Comparison of ENCODE assay signal across 9 mouse cellular contexts in the genomic region with DNA sequence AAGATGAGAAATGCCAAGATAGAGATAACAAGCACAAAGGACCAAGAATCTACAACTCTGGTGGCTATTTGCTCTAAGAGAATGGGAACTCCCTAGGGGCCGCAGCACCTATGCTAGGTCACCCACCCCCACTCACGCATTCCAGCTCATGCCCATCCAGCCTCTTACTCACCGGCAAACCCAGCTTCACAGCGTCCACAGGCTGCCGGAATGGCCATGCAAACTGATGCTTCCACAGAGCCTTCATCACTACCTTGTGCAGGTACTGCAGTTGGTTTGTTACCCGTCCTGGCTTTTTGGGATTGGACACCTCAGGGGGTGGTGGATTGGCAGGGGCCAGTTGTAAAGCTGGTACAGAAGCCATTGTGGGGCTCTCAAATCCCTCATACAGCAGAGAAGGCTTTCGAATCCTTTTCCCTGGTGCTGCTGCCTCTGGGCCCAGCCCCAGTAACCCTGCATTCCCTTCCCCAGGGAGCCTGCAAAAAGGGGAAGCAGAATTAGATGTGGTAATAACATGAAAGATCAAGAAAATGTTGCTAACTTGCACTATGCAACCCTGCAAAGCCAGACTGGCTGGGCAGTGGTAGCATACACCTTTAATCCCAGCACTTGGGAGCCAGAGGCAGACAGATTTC. TPM values are rescaled to one million over a fixed set of nuclear protein-coding genes. Genes with fewer than 3 reads are reported as not detected.
DNase-seq lines count a peak whose midpoint lies in the region; ATAC-seq and TF ChIP-seq lines count a peak whose summit lies in the region.
"Had no signal": no experiment of that assay in that cellular context is flagged by ENCODE, and none has a peak within 500 bp of the region (broad histone marks: within the 10 kb centered on the region; RNA-seq: fewer than 3 reads in every experiment).

No protein-coding gene starts in this region.

- H3K9me3 ChIP-seq in forebrain, embryonic 10.5 days, result no peaks in the 10 kb centered on the region
- H3K9me3 ChIP-seq in limb, embryonic 11.5 days (ENCODE audit: control insufficient read depth, low read length), result no peaks in the 10 kb centered on the region

- no peak for ATAC-seq in limb, embryonic 11.5 days (ENCODE audit: insufficient number of reproducible peaks, low FRiP score, low TSS enrichment, low read depth)
- ATAC-seq in activated CD4-positive, CD25-positive, alpha-beta regulatory T cell, adult 4 months, result no peak
- no peak for ATAC-seq in inflammation-experienced regulatory T-cells, adult 6 months

- DNase-seq in adrenal gland, postnatal 10 days, result peak; percentile 41
- DNase-seq in adrenal gland, postnatal 4 days (ENCODE audit: low spot score in 2 of 2), result no peak
- DNase-seq in 3T3-L1 (ENCODE audit: low read depth, low spot score), result peak; percentile 50
- no peak for DNase-seq in forebrain, embryonic 10.5 days (ENCODE audit: extremely low spot score, low spot score)
- no peak for DNase-seq in limb, embryonic 11.5 days (ENCODE audit: low spot score)

- WGBS in forebrain, embryonic 10.5 days, result 59% methylated on average over 7 of the region's 7 CpGs
- WGBS in limb, embryonic 11.5 days, result 41% methylated on average over 7 of the region's 7 CpGs
- 5% methylated on average over 7 of the region's 7 CpGs for WGBS in olfactory bulb, adult 2 months

- H3K4me2 ChIP-seq in limb, embryonic 11.5 days (ENCODE audit: low read depth, severe bottlenecking), result peak overlapping the region; percentile 97

- no peak for TF ChIP-seq POLR2A in olfactory bulb, adult 2 months (IDR thresholded peaks at IDR 0.05; ENCODE audit: insufficient read depth, low read depth, low read length)

- peaks cover 75% of the 10 kb centered on the region for H3K36me3 ChIP-seq in forebrain, embryonic 10.5 days (replicated peaks)
- peaks cover 55% of the 10 kb centered on the region for H3K36me3 ChIP-seq in limb, embryonic 11.5 days (ENCODE audit: control insufficient read depth, insufficient read depth, low read length)

- H3K27ac ChIP-seq in forebrain, embryonic 10.5 days, result peak overlapping the region; percentile 12; the same call in 1 of the 2 replicates
- no peak overlapping the region for H3K27ac ChIP-seq in limb, embryonic 11.5 days (replicated peaks; ENCODE audit: low read depth, low read length)
- H3K27ac ChIP-seq in olfactory bulb, adult 2 months (ENCODE audit: insufficient read depth, low read depth, low read length), result no peak overlapping the region

- peak overlapping the region; percentile 59 for H3K9ac ChIP-seq in limb, embryonic 11.5 days (ENCODE audit: low read length)

- H3K4me1 ChIP-seq in forebrain, embryonic 10.5 days, result peaks cover 48% of the 10 kb centered on the region
- peaks cover 11% of the 10 kb centered on the region for H3K4me1 ChIP-seq in limb, embryonic 11.5 days (ENCODE audit: control insufficient read depth, insufficient read depth, low read length)
- peaks cover 8% of the 10 kb centered on the region for H3K4me1 ChIP-seq in olfactory bulb, adult 2 months (ENCODE audit: control insufficient read depth, insufficient read depth, low read length)

- no peaks in the 10 kb centered on the region for H3K27me3 ChIP-seq in forebrain, embryonic 10.5 days (ENCODE audit: poor library complexity, severe bottlenecking)
- no peaks in the 10 kb centered on the region for H3K27me3 ChIP-seq in limb, embryonic 11.5 days (ENCODE audit: control insufficient read depth, insufficient read depth, low read length)

- peak overlapping the region; percentile 95 for H3K4me3 ChIP-seq in forebrain, embryonic 10.5 days
- H3K4me3 ChIP-seq in limb, embryonic 11.5 days (ENCODE audit: low read depth, low read length), result peak overlapping the region; percentile 99
- peak overlapping the region; percentile 47 for H3K4me3 ChIP-seq in olfactory bulb, adult 2 months (ENCODE audit: insufficient read depth, low read depth, low read length)

- no peak for TF ChIP-seq CTCF in olfactory bulb, adult 2 months (IDR thresholded peaks at IDR 0.05; ENCODE audit: insufficient read depth, low read depth, low read length)

RNA-seq across cellular contexts. Expression of a gene that starts 2.5 kb away (rescaled TPM):
- 10 to 100 TPM in 1 of 2 experiments, 1 to 10 TPM in 1; 8.9 to 15.2 TPM for total RNA-seq in adrenal gland, postnatal 10 days (2021)
- 10 to 100 TPM; 11.2 to 11.7 TPM for total RNA-seq in adrenal gland, postnatal 4 days (2021)
- polyA plus RNA-seq in forebrain, embryonic 10.5 days (2016; fragmentation: Nextera tagmentation; extraction: Ambion mirVana), result 4.5 and 6.9 TPM in 2 replicates
- 7.5 and 9.1 TPM in 2 replicates for polyA plus RNA-seq in limb, embryonic 11.5 days (2014; fragmentation: Nextera tagmentation; extraction: Ambion mirVana)
- polyA plus RNA-seq in olfactory bulb, adult 2 months (2012; ENCODE audit: insufficient read depth, insufficient read length, low replicate concordance, missing spikeins), result not detected in 2 replicates
- 100 to 1,000 TPM; 152 to 211 TPM for polyA plus RNA-seq in activated CD4-positive, CD25-positive, alpha-beta regulatory T cell, adult 4 months (2017; shearing (Covaris generic))
- polyA plus RNA-seq in inflammation-experienced regulatory T-cells, adult 6 months (2017; shearing (Covaris generic)), result 100 to 1,000 TPM in 2 of 3 experiments, 10 to 100 TPM in 1; 75.8 to 241 (median 198) TPM

RNA-seq across cellular contexts. Expression of a gene that starts 5.6 kb away (rescaled TPM):
- 100 to 1,000 TPM; 170 to 181 TPM for total RNA-seq in adrenal gland, postnatal 10 days (2021)
- 100 to 1,000 TPM; 225 to 226 TPM for total RNA-seq in adrenal gland, postnatal 4 days (2021)
- polyA plus RNA-seq in forebrain, embryonic 10.5 days (2016; fragmentation: Nextera tagmentation; extraction: Ambion mirVana), result 121 and 134 TPM in 2 replicates
- polyA plus RNA-seq in limb, embryonic 11.5 days (2014; fragmentation: Nextera tagmentation; extraction: Ambion mirVana), result 141 and 152 TPM in 2 replicates
- polyA plus RNA-seq in olfactory bulb, adult 2 months (2012; ENCODE audit: insufficient read depth, insufficient read length, low replicate concordance, missing spikeins), result 233 TPM in 1 of 2 replicates, not detected in the other
- 100 to 1,000 TPM in 1 of 2 experiments, 10 to 100 TPM in 1; 99.8 to 116 TPM for polyA plus RNA-seq in activated CD4-positive, CD25-positive, alpha-beta regulatory T cell, adult 4 months (2017; shearing (Covaris generic))
- 100 to 1,000 TPM; 115 to 154 (median 144) TPM for polyA plus RNA-seq in inflammation-experienced regulatory T-cells, adult 6 months (2017; shearing (Covaris generic))

RNA-seq across cellular contexts. Expression of a gene that starts 24.7 kb away (rescaled TPM):
- total RNA-seq in adrenal gland, postnatal 10 days (2021), result 1 to 10 TPM; 1.4 to 1.5 TPM
- under 1 TPM in 1 of 2 experiments, not detected in 1; 0.31 TPM for total RNA-seq in adrenal gland, postnatal 4 days (2021)
- polyA plus RNA-seq in forebrain, embryonic 10.5 days (2016; fragmentation: Nextera tagmentation; extraction: Ambion mirVana), result 0.12 and 0.43 TPM in 2 replicates
- 0.55 and 1.2 TPM in 2 replicates for polyA plus RNA-seq in limb, embryonic 11.5 days (2014; fragmentation: Nextera tagmentation; extraction: Ambion mirVana)
- polyA plus RNA-seq in olfactory bulb, adult 2 months (2012; ENCODE audit: insufficient read depth, insufficient read length, low replicate concordance, missing spikeins), result not detected in 2 replicates
- 10 to 100 TPM; 42.9 to 45.4 TPM for polyA plus RNA-seq in activated CD4-positive, CD25-positive, alpha-beta regulatory T cell, adult 4 months (2017; shearing (Covaris generic))
- 10 to 100 TPM; 14.3 to 81.2 (median 53.9) TPM for polyA plus RNA-seq in inflammation-experienced regulatory T-cells, adult 6 months (2017; shearing (Covaris generic))
- total RNA-seq: heart, postnatal 36 days had no signal

RNA-seq across cellular contexts. Expression of a gene that starts 26.3 kb away (rescaled TPM):
- total RNA-seq in adrenal gland, postnatal 10 days (2021), result 1 to 10 TPM; 4.5 to 4.8 TPM
- total RNA-seq in adrenal gland, postnatal 4 days (2021), result 1 to 10 TPM; 1.2 to 3.0 TPM
- 0.16 and 0.26 TPM in 2 replicates for polyA plus RNA-seq in forebrain, embryonic 10.5 days (2016; fragmentation: Nextera tagmentation; extraction: Ambion mirVana)
- 0.23 TPM in 1 of 2 replicates, not detected in the other for polyA plus RNA-seq in limb, embryonic 11.5 days (2014; fragmentation: Nextera tagmentation; extraction: Ambion mirVana)
- polyA plus RNA-seq in olfactory bulb, adult 2 months (2012; ENCODE audit: insufficient read depth, insufficient read length, low replicate concordance, missing spikeins), result not detected in 2 replicates
- 10 to 100 TPM in 1 of 2 experiments, 1 to 10 TPM in 1; 4.8 to 19.7 TPM for polyA plus RNA-seq in activated CD4-positive, CD25-positive, alpha-beta regulatory T cell, adult 4 months (2017; shearing (Covaris generic))
- 10 to 100 TPM in 2 of 3 experiments, 1 to 10 TPM in 1; 9.2 to 14.4 (median 11.3) TPM for polyA plus RNA-seq in inflammation-experienced regulatory T-cells, adult 6 months (2017; shearing (Covaris generic))

RNA-seq across cellular contexts. Expression of a gene that starts 36.0 kb away (rescaled TPM):
- 1 to 10 TPM; 3.6 to 5.8 TPM for total RNA-seq in adrenal gland, postnatal 10 days (2021)
- total RNA-seq in adrenal gland, postnatal 4 days (2021), result 1 to 10 TPM; 1.9 to 3.8 TPM
- polyA plus RNA-seq in forebrain, embryonic 10.5 days (2016; fragmentation: Nextera tagmentation; extraction: Ambion mirVana), result 0.24 and 0.81 TPM in 2 replicates
- 0.45 and 0.61 TPM in 2 replicates for polyA plus RNA-seq in limb, embryonic 11.5 days (2014; fragmentation: Nextera tagmentation; extraction: Ambion mirVana)
- polyA plus RNA-seq in olfactory bulb, adult 2 months (2012; ENCODE audit: insufficient read depth, insufficient read length, low replicate concordance, missing spikeins), result not detected in 2 replicates
- 1 to 10 TPM; 1.9 to 3.7 TPM for polyA plus RNA-seq in activated CD4-positive, CD25-positive, alpha-beta regulatory T cell, adult 4 months (2017; shearing (Covaris generic))
- polyA plus RNA-seq in inflammation-experienced regulatory T-cells, adult 6 months (2017; shearing (Covaris generic)), result 1 to 10 TPM; 2.3 to 5.0 (median 4.5) TPM

Comparison
In these comparisons a context has a peak if more than half of its experiments do, and no peak if none do; other contexts are left out.
1. DNase-seq: peak in adrenal gland, postnatal 10 days (single experiment) and 3T3-L1 (single experiment); none in adrenal gland, postnatal 4 days (0 of 2), forebrain, embryonic 10.5 days (single experiment) and limb, embryonic 11.5 days (single experiment).
2. H3K4me3 ChIP-seq: peak in every context shown above with its lines; median percentile 99 in limb, embryonic 11.5 days; 95 in forebrain, embryonic 10.5 days; 47 in olfactory bulb, adult 2 months.